ENCODE assay signal across 13 mouse cellular contexts in genomic region chr15:87342656-87343055, GRCm38 (mm10).
"Had no signal": no experiment of that assay in that cellular context is flagged by ENCODE, and none has a peak within 500 bp of the region (broad histone marks: within the 10 kb centered on the region; RNA-seq: fewer than 3 reads in every experiment).

No protein-coding gene starts in this region.

- ATAC-seq: intestine, embryonic 15.5 days; midbrain, embryonic 16.5 days had no signal

- DNase-seq: kidney, adult 11 months; kidney, adult 8-10 months; kidney, postnatal 10 days; kidney, postnatal 36 days; liver, embryonic 13.5 days; lung, adult 2 months; lung, postnatal 14 days; lung, postnatal 4 days; right cerebral cortex, postnatal 25 days; thymus, adult 18-20 months; thymus, postnatal 36 days had no signal
